Mouse (Mus musculus): ENCODE data around the gene Grap. TPM values are rescaled to one million over a fixed set of nuclear protein-coding genes. Genes with fewer than 3 reads are reported as not detected.

The Grap gene
- polyA plus RNA-seq, 1 experiment from 2014 or later: 6.8 TPM

- no peak for ATAC-seq (ENCODE audit: low FRiP score, low read depth)
- Histone ChIP-seq H3K27ac (no peak overlapping the region), H3K9ac (no peak overlapping the region), H3K4me2 (replicated peaks) (no peak overlapping the region), H3K36me3 (no peaks in the 10 kb centered on the region), H3K9me3 (no peaks in the 10 kb centered on the region), H3K4me1 (peaks cover 5% of the 10 kb centered on the region; the same call in 1 of the 2 replicates), H3K27me3 (no peaks in the 10 kb centered on the region), H3K4me3 (no peak overlapping the region)
- 91% methylated on average over 5 of the region's 5 CpGs for WGBS
These were observed 9.1 kb downstream of the Grap start for GRCm38 (mm10) chr11:61662189-61662588.

GRCm38 (mm10) chr11:61665401-61665800 is 12.3 kb downstream of the Grap start:
- 85% methylated on average over 4 of the region's 4 CpGs for WGBS
- no peak overlapping the region for H3K27ac ChIP-seq

GRCm38 (mm10) chr11:61665991-61666799 is 13.1 kb downstream of the Grap start:
- Histone ChIP-seq H3K4me3 (no peak overlapping the region), H3K9me3 (no peaks in the 10 kb centered on the region), H3K36me3 (no peaks in the 10 kb centered on the region), H3K27ac (no peak overlapping the region), H3K4me2 (replicated peaks) (no peak overlapping the region), H3K9ac (no peak overlapping the region), H3K27me3 (no peaks in the 10 kb centered on the region), H3K4me1 (peaks cover 6% of the 10 kb centered on the region)
- ATAC-seq (ENCODE audit: low FRiP score, low read depth): no peak
- 51% methylated on average over 7 of the region's 7 CpGs for WGBS

More at GRCm38 (mm10) chr11:61665401-61665800, 12.3 kb downstream of the Grap start:
- Histone ChIP-seq H3K4me2 (replicated peaks) (no peak overlapping the region), H3K9ac (no peak overlapping the region), H3K4me1 (peaks cover 6% of the 10 kb centered on the region), H3K36me3 (no peaks in the 10 kb centered on the region), H3K9me3 (no peaks in the 10 kb centered on the region), H3K4me3 (no peak overlapping the region), H3K27me3 (no peaks in the 10 kb centered on the region)
- no peak for ATAC-seq (ENCODE audit: low FRiP score, low read depth)

- Histone ChIP-seq H3K27me3 (no peaks in the 10 kb centered on the region), H3K9ac (no peak overlapping the region), H3K36me3 (no peaks in the 10 kb centered on the region), H3K4me2 (replicated peaks) (no peak overlapping the region), H3K4me1 (peaks cover 6% of the 10 kb centered on the region), H3K9me3 (no peaks in the 10 kb centered on the region), H3K4me3 (no peak overlapping the region), H3K27ac (no peak overlapping the region)
- ATAC-seq (ENCODE audit: low FRiP score, low read depth): no peak
- WGBS: 86% methylated on average over 5 of the region's 5 CpGs
These were observed 14.2 kb downstream of the Grap start for GRCm38 (mm10) chr11:61667248-61667647.

GRCm38 (mm10) chr11:61667782-61668181 is 14.7 kb downstream of the Grap start:
- peak overlapping the region; percentile 45; the same call in 1 of the 2 replicates for H3K9ac ChIP-seq
- peaks cover 6% of the 10 kb centered on the region for H3K4me1 ChIP-seq
- no peaks in the 10 kb centered on the region for H3K9me3 ChIP-seq
- H3K4me2 ChIP-seq (replicated peaks): no peak overlapping the region
- no peak for ATAC-seq (ENCODE audit: low FRiP score, low read depth)
- WGBS: 65% methylated on average over 5 of the region's 5 CpGs
- H3K36me3 ChIP-seq: no peaks in the 10 kb centered on the region
- no peak overlapping the region for H3K4me3 ChIP-seq
- H3K27me3 ChIP-seq: no peaks in the 10 kb centered on the region
- no peak overlapping the region for H3K27ac ChIP-seq

GRCm38 (mm10) chr11:61669492-61670490 is 16.7 kb downstream of the Grap start:
- H3K4me2 ChIP-seq (replicated peaks): no peak overlapping the region
- H3K27ac ChIP-seq: no peak overlapping the region
- H3K4me1 ChIP-seq: peaks cover 16% of the 10 kb centered on the region
- H3K27me3 ChIP-seq: 0 out of 2 replicates have a peak, but pooled peaks cover 4% of the 10 kb centered on the region
- no peak overlapping the region for H3K4me3 ChIP-seq
- no peak for ATAC-seq (ENCODE audit: low FRiP score, low read depth)
- no peaks in the 10 kb centered on the region for H3K36me3 ChIP-seq
- no peak overlapping the region for H3K9ac ChIP-seq
- H3K9me3 ChIP-seq: no peaks in the 10 kb centered on the region
- WGBS: 55% methylated on average over 14 of the region's 14 CpGs

GRCm38 (mm10) chr11:61671781-61672383 is 18.8 kb downstream of the Grap start:
- peaks cover 37% of the 10 kb centered on the region for H3K4me1 ChIP-seq
- 49% methylated on average over 19 of the region's 19 CpGs for WGBS

GRCm38 (mm10) chr11:61673686-61674085 is 20.6 kb downstream of the Grap start:
- Histone ChIP-seq H3K9me3 (no peaks in the 10 kb centered on the region), H3K27ac (no peak overlapping the region), H3K4me3 (no peak overlapping the region), H3K27me3 (0 out of 2 replicates have a peak, but pooled peaks cover 4% of the 10 kb centered on the region), H3K9ac (no peak overlapping the region), H3K36me3 (no peaks in the 10 kb centered on the region), H3K4me2 (replicated peaks) (no peak overlapping the region), H3K4me1 (peaks cover 33% of the 10 kb centered on the region)
- no peak for ATAC-seq (ENCODE audit: low FRiP score, low read depth)
- 39% methylated on average over 8 of the region's 8 CpGs for WGBS

More at GRCm38 (mm10) chr11:61671781-61672383, 18.8 kb downstream of the Grap start:
- Histone ChIP-seq H3K27ac (no peak overlapping the region), H3K4me3 (no peak overlapping the region), H3K9ac (no peak overlapping the region), H3K36me3 (no peaks in the 10 kb centered on the region), H3K27me3 (0 out of 2 replicates have a peak, but pooled peaks cover 4% of the 10 kb centered on the region), H3K9me3 (no peaks in the 10 kb centered on the region), H3K4me2 (replicated peaks) (no peak overlapping the region)
- ATAC-seq (ENCODE audit: low FRiP score, low read depth): no peak

GRCm38 (mm10) chr11:61674151-61674838 is 21.2 kb downstream of the Grap start:
- H3K9me3 ChIP-seq: no peaks in the 10 kb centered on the region
- no peak overlapping the region for H3K27ac ChIP-seq
- 22% methylated on average over 19 of the region's 19 CpGs for WGBS
- 0 out of 2 replicates have a peak, but pooled peaks cover 4% of the 10 kb centered on the region for H3K27me3 ChIP-seq
- H3K36me3 ChIP-seq: no peaks in the 10 kb centered on the region
- H3K4me3 ChIP-seq: no peak overlapping the region
- no peak for ATAC-seq (ENCODE audit: low FRiP score, low read depth)
- H3K4me1 ChIP-seq: peaks cover 33% of the 10 kb centered on the region
- 0 out of 2 replicates have a peak overlapping the region, but pooled peaks have one; percentile 2 for H3K9ac ChIP-seq
- peak overlapping the region; percentile 42 for H3K4me2 ChIP-seq (replicated peaks)

- H3K4me3 ChIP-seq: no peak overlapping the region
- ATAC-seq (ENCODE audit: low FRiP score, low read depth): no peak
- 10% methylated on average over 8 of the region's 8 CpGs for WGBS
- no peaks in the 10 kb centered on the region for H3K36me3 ChIP-seq
- no peak overlapping the region for H3K9ac ChIP-seq
- peaks cover 33% of the 10 kb centered on the region for H3K4me1 ChIP-seq
- H3K4me2 ChIP-seq (replicated peaks): peak overlapping the region; percentile 42
- no peak overlapping the region for H3K27ac ChIP-seq
- H3K27me3 ChIP-seq: 0 out of 2 replicates have a peak, but pooled peaks cover 4% of the 10 kb centered on the region
- H3K9me3 ChIP-seq: no peaks in the 10 kb centered on the region
These were observed 21.7 kb downstream of the Grap start for GRCm38 (mm10) chr11:61674839-61675159.

- ATAC-seq (ENCODE audit: low FRiP score, low read depth): no peak
- Histone ChIP-seq H3K36me3 (no peaks in the 10 kb centered on the region), H3K9ac (no peak overlapping the region; the same call in 1 of the 2 replicates), H3K9me3 (no peaks in the 10 kb centered on the region), H3K4me3 (no peak overlapping the region), H3K27ac (no peak overlapping the region), H3K4me1 (peaks cover 33% of the 10 kb centered on the region), H3K27me3 (0 out of 2 replicates have a peak, but pooled peaks cover 4% of the 10 kb centered on the region), H3K4me2 (replicated peaks) (no peak overlapping the region)
- 22% methylated on average over 2 of the region's 2 CpGs for WGBS
These were observed 22.3 kb downstream of the Grap start for GRCm38 (mm10) chr11:61675332-61675731.
